8 mouse cellular contexts compared by ENCODE assay signal in genomic region chr4:43025084-43025960, GRCm38 (mm10). TPM values are rescaled to one million over a fixed set of nuclear protein-coding genes. Genes with fewer than 3 reads are reported as not detected.
DNase-seq lines count a peak whose midpoint lies in the region; ATAC-seq and TF ChIP-seq lines count a peak whose summit lies in the region.

Gene Pigo (minus strand): TSS chr4:43025819.

- intact Hi-C loops in heart, postnatal 25 days (cut with DNase I) = loop anchor here (1.0 kb wide), 1 partner anchor 19 kb away; no protein-coding TSS in a partner anchor

- peak within 1 kb of the TSS; percentile 57 for H3K4me3 ChIP-seq in forebrain, embryonic 15.5 days
- H3K4me3 ChIP-seq in lung, adult 2 months (replicated peaks; ENCODE audit: extremely low read depth, low read depth, low read length) = peak within 1 kb of the TSS; percentile 85

- H3K9me3 ChIP-seq in forebrain, embryonic 15.5 days = no peaks in the 10 kb centered on the region

- H3K4me1 ChIP-seq in forebrain, embryonic 15.5 days = peaks cover 22% of the 10 kb centered on the region
- 0 out of 2 replicates have a peak, but pooled peaks cover 3% of the 10 kb centered on the region for H3K4me1 ChIP-seq in lung, adult 2 months (ENCODE audit: control insufficient read depth, insufficient read depth, low read length)

- TF ChIP-seq POLR2A in lung, adult 2 months (IDR thresholded peaks at IDR 0.05; ENCODE audit: borderline replicate concordance, extremely low read depth, low read depth, low read length) = peak; percentile 69; the same call in 1 of the 2 replicates

- ATAC-seq in forebrain, embryonic 15.5 days (replicated peaks) = peak; percentile 95
- peak; percentile 90 for ATAC-seq in neutrophil, adult 5-6 weeks (ENCODE audit: extremely low read depth, insufficient number of reproducible peaks, low FRiP score, poor library complexity, severe bottlenecking)

- 8% methylated on average over 42 of the region's 42 CpGs for WGBS in forebrain, embryonic 15.5 days
- WGBS in lung, adult 2 months = 5% methylated on average over 42 of the region's 42 CpGs

- H3K27ac ChIP-seq in forebrain, embryonic 15.5 days (replicated peaks) = peak within 1 kb of the TSS; percentile 90

- peaks cover 54% of the 10 kb centered on the region for H3K36me3 ChIP-seq in forebrain, embryonic 15.5 days

- DNase-seq in ES-CJ7 (ENCODE audit: low read depth, low spot score) = peak; percentile 91
- peak; percentile 97 for DNase-seq in cerebellum, adult 11 months
- DNase-seq in heart, postnatal 25 days (ENCODE audit: low spot score) = peak; percentile 83
- peak; percentile 89 to 97 for DNase-seq in layer of hippocampus, adult 18-20 months (ENCODE audit: low spot score in 2 of 2)
- peak; percentile 93 for DNase-seq in lung, adult 2 months
- peak; percentile 82 to 86 for DNase-seq in thymus, adult 18-20 months

- peak within 1 kb of the TSS; percentile 48 for H3K9ac ChIP-seq in forebrain, embryonic 15.5 days (replicated peaks)

- H3K27me3 ChIP-seq in forebrain, embryonic 15.5 days = no peaks in the 10 kb centered on the region

- peak within 1 kb of the TSS; percentile 59 for H3K4me2 ChIP-seq in forebrain, embryonic 15.5 days (replicated peaks)

- TF ChIP-seq CTCF in lung, adult 2 months (IDR thresholded peaks at IDR 0.05; ENCODE audit: insufficient read depth, low read length) = peak; percentile 83

RNA-seq across cellular contexts. Expression of gene Pigo, which starts in this region (rescaled TPM):
- polyA plus RNA-seq in forebrain, embryonic 15.5 days (2015; fragmentation: Nextera tagmentation; extraction: Ambion mirVana) = 23.2 and 23.8 TPM in 2 replicates
- total RNA-seq in heart, postnatal 25 days (2021) = 10 to 100 TPM; 21.8 to 25.1 TPM
- total RNA-seq in layer of hippocampus, adult 18-20 months (2021) = 10 to 100 TPM; 26.1 to 26.4 TPM
- 15.9 and 23.3 TPM in 2 replicates for polyA plus RNA-seq in lung, adult 2 months (2012; rRNA removed)
- total RNA-seq in neutrophil, adult 5-6 weeks (2017) = 10.7 and 15.6 TPM in 2 replicates

Comparison
In these comparisons a context has a peak if more than half of its experiments do, and no peak if none do; other contexts are left out.
1. Peak in every context shown above with its lines: DNase-seq, ATAC-seq, H3K4me3 ChIP-seq and H3K27ac ChIP-seq.